Mouse (Mus musculus) colon, adult 2 months (tissue): ENCODE results near the gene Tnfaip8l2. TPM values are rescaled to one million over a fixed set of nuclear protein-coding genes. Genes with fewer than 3 reads are reported as not detected.

ENCODE experiments used
- polyA plus RNA-seq: library from polyadenylated mRNA; depleted of rRNA; stranded (reverse); fragments of >200 nt; gene quantifications from 2 replicates; pipeline ENCODE4 v1.2.3, GENCODE M21; 2012; rRNA removed

Tnfaip8l2 gene
- polyA plus RNA-seq = 8.8 and 9.7 TPM in 2 replicates

GRCm38 (mm10) chr3:95141952-95142616 is at the start of gene Tnfaip8l2:
Gene Tnfaip8l2 (minus strand): TSS chr3:95142360.

GRCm38 (mm10) chr3:95159987-95160963 is 18.1 kb upstream of the Tnfaip8l2 start, which contains the start of gene Sema6c:
Gene Sema6c (plus strand): TSS chr3:95160457.

GRCm38 (mm10) chr3:95133680-95134101 is 8.5 kb downstream of the Tnfaip8l2 start, which contains the start of the genes Scnm1 and Lysmd1:
Gene Scnm1 (minus strand): TSS chr3:95134011.
Gene Lysmd1 (plus strand): TSS chr3:95134088.

GRCm38 (mm10) chr3:95124246-95124645 is 17.9 kb downstream of the Tnfaip8l2 start, which contains the start of gene Tmod4:
Gene Tmod4 (plus strand): TSS chr3:95124476.

GRCm38 (mm10) chr3:95110911-95111726 is 31.0 kb downstream of the Tnfaip8l2 start, which contains the start of gene Vps72:
Gene Vps72 (plus strand): TSS chr3:95111022.

GRCm38 (mm10) chr3:95106338-95107117 is 35.6 kb downstream of the Tnfaip8l2 start, which contains the start of gene Pip5k1a:
Gene Pip5k1a (minus strand): TSS chr3:95106930.

Other genes starting within 250 kb of the Tnfaip8l2 start
- gene Selenbp1, start 209.3 kb downstream of the Tnfaip8l2 start, polyA plus RNA-seq = 1,269 and 1,288 TPM in 2 replicates
- 7.8 and 10.0 TPM in 2 replicates for gene Rfx5, start 188.3 kb downstream of the Tnfaip8l2 start, polyA plus RNA-seq
- 28.7 and 32.1 TPM in 2 replicates for gene Pi4kb, start 167.6 kb downstream of the Tnfaip8l2 start, polyA plus RNA-seq
- gene Zfp687, start 126.9 kb downstream of the Tnfaip8l2 start, polyA plus RNA-seq = 22.6 and 24.0 TPM in 2 replicates
- gene Psmd4, start 99.7 kb downstream of the Tnfaip8l2 start, polyA plus RNA-seq = 102 and 110 TPM in 2 replicates
- 10.7 and 11.9 TPM in 2 replicates for gene Pip5k1a, start 35.4 kb downstream of the Tnfaip8l2 start, polyA plus RNA-seq
- 68.0 and 78.0 TPM in 2 replicates for gene Vps72, start 31.3 kb downstream of the Tnfaip8l2 start, polyA plus RNA-seq
- 0.93 and 1.5 TPM in 2 replicates for gene Tmod4, start 17.9 kb downstream of the Tnfaip8l2 start, polyA plus RNA-seq
- 26.0 and 28.9 TPM in 2 replicates for gene Scnm1, start 8.3 kb downstream of the Tnfaip8l2 start, polyA plus RNA-seq
- gene Lysmd1, start 8.3 kb downstream of the Tnfaip8l2 start, polyA plus RNA-seq = 4.3 and 5.4 TPM in 2 replicates
- gene Sema6c, start 18.1 kb upstream of the Tnfaip8l2 start, polyA plus RNA-seq = 5.5 and 7.0 TPM in 2 replicates
- 7.3 and 7.6 TPM in 2 replicates for gene Gabpb2, start 75.6 kb upstream of the Tnfaip8l2 start, polyA plus RNA-seq
- gene Cdc42se1, start 86.4 kb upstream of the Tnfaip8l2 start, polyA plus RNA-seq = 45.1 and 48.4 TPM in 2 replicates
- 15.7 and 16.9 TPM in 2 replicates for gene Mllt11, start 89.8 kb upstream of the Tnfaip8l2 start, polyA plus RNA-seq
- 0.51 and 0.64 TPM in 2 replicates for gene Gm128, start 99.2 kb upstream of the Tnfaip8l2 start, polyA plus RNA-seq
- 5.2 and 5.5 TPM in 2 replicates for gene Bnipl, start 108.8 kb upstream of the Tnfaip8l2 start, polyA plus RNA-seq
- gene Mindy1, start 139.0 kb upstream of the Tnfaip8l2 start, polyA plus RNA-seq = 141 and 163 TPM in 2 replicates
- 10.7 and 12.5 TPM in 2 replicates for gene Prune1, start 139.7 kb upstream of the Tnfaip8l2 start, polyA plus RNA-seq
- gene Anxa9, start 164.8 kb upstream of the Tnfaip8l2 start, polyA plus RNA-seq = 1.3 and 1.5 TPM in 2 replicates
- 47.5 and 48.1 TPM in 2 replicates for gene Cers2, start 172.4 kb upstream of the Tnfaip8l2 start, polyA plus RNA-seq
- gene Setdb1, start 214.8 kb upstream of the Tnfaip8l2 start, polyA plus RNA-seq = 8.3 and 8.7 TPM in 2 replicates